Mouse (Mus musculus): ENCODE data around the gene Gm20388.

DNA sequence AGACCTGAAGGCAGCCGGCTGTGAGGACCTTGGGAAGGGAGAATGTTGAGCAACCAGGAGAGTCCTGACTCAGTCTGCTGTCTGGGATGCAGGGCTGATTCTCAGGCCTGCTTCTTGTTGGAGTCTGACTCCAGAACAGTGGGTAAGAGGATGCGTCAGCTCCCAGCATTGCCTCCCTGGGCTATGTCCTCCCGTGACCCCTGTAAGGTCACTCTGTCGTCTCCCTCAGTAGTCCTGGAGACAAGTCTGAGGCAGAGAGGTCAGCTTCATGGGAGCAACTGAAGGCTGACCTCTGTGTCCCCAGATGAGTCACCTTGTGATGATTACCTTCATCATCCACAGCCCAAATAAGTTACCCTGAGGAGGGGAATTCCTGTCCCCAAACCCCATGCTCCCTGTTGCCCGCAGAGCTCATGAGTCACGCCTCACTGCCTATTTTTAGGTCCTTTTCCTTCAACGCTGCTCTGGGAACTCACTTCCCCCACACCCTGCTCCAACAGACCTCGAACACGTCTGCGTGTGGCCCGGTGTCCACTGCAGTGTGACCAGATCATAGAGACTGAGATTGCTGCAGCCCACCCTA lies 2234.2 kb downstream of the Gm20388 start:
- TF ChIP-seq CTCF (IDR thresholded peaks at IDR 0.05; ENCODE audit: low read depth), result no peak
- TF ChIP-seq EP300 (optimal IDR thresholded peaks at IDR 0.05), result no peak
